Mouse (Mus musculus): ENCODE results near the gene Vasn. TPM values are rescaled to one million over a fixed set of nuclear protein-coding genes. Genes with fewer than 3 reads are reported as not detected.

The Vasn gene
- total RNA-seq, 2 experiments from 2014 or later, result not detected

DNA sequence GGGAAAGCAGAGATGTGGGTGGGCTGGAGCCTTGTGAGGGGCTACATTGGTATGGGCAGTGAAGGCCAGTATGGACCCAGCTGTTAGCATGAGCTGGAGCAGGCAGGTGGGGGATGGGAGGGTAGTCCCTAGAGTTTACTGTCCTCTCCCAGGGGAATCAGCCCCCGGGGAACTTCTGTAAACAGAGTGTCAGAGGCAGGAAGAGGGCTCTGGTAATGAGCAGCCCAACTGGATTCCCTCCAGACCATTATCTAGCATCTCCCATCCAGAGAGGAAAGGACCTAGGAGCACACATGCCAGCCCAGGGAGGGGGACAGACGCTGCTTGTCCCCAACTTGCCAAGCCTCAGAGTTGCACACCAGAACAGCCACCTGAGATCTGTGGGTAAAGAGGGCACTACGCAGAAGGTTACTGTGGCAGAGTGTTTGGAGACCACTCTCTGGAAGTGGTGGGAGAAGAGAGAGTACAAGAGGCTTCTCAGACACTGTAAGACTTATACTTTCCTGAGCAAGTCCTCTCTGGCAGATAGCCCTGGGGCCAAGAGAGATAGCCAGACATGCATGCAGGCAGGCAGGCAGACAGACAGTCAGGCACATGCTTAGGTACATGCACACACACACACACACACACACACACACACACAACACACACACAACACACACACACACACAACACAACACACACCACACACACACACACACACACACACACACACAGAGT is 1.5 kb downstream of the Vasn start:
- no peak for ATAC-seq (ENCODE audit: poor library complexity, severe bottlenecking)

DNA sequence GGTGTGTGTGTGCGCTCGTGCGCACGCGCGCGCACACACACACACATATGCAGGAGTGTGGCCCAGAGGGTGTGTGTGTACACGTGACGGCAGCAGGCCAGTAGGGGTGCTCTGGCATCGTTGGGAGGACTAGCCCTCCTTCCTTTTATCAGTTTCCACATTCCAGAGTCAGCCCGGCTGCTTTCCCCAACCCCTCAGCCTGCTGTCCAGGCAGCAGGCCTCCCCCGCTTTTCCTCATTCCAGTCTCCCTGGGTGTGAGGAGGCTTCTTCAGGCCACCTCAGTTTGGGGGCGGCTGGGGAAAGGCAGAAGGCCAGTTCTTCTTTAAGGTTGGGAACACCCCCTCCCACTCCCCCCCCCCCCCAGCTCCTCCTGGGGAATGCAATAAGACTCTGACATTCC is 2.4 kb downstream of the Vasn start:
- no peak for ATAC-seq (ENCODE audit: poor library complexity, severe bottlenecking)

DNA sequence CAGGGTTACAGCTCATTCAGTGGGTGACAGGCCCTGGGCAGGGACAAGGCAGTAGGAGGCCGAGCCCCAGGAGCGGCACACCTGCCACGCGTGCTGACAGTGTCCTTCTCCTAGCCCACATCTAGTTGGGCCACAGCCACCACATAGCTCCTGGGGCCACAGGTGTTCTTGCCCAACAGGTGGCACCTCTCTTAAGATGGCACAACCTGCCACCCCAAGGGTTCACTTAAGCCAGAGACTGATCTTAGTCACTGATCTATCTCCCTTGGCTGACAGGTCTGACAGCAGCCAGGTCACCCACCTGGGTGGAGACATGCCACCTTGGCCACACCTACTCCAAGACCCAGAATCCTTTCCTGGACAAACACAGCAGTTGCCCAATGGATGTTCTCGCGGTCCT is 3.2 kb downstream of the Vasn start:
- no peak for ATAC-seq (ENCODE audit: poor library complexity, severe bottlenecking)

DNA sequence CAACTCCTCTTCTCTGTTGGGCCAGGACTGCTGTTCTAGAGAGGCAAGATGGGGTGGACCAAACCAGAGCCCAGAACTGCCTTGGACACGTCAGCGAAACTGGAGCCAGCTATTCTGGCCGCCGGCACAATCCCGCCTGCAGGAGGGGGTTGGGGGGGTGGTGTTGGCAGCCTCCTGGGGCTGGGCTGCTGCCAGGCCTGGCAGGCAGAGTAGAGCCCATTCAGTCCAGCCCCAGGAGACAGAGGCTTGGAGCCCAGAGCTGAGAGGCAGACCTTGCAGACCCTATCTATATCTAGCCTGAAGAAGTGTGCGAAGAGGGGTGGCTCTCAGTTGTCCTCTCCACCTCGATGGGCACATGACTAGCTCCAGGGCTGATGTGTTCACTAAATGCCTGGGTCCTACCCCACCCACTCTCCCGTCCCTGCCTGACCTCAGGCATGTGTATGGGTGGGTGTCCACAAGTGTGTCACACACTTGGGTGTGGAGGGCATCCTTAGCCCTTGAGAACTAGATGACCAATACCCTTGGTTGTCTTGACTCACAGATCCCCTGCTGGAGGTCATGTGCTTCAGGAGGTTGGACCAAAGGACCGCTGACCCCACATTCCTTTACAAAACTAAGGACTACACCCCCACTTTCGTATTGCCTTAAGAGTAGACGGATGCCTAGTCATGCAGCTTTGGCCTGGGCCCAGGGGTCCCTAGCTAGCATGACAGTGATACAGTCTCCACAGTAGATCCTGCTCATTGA is 4.1 kb downstream of the Vasn start:
- no peak for ATAC-seq (ENCODE audit: poor library complexity, severe bottlenecking)

DNA sequence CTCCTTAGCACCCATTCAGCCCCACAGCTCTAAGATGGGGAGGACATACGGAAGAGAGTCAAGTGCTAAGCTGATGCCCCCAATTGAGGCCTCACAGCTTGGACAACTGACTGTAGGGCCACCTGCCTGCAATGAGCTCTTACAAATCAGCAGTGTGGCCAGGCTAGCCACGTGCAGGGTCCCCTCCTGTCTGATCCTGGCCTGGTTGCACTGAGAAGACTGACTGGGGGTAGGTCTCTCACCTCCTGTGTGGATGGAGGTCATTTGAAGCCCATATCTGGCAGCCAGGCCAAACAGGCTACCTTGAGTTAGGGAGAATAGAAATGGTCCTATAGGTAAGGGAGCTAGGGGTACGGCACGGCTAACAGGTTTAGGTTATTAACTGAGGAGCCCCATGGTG is 6.1 kb downstream of the Vasn start:
- no peak for ATAC-seq (ENCODE audit: poor library complexity, severe bottlenecking)

DNA sequence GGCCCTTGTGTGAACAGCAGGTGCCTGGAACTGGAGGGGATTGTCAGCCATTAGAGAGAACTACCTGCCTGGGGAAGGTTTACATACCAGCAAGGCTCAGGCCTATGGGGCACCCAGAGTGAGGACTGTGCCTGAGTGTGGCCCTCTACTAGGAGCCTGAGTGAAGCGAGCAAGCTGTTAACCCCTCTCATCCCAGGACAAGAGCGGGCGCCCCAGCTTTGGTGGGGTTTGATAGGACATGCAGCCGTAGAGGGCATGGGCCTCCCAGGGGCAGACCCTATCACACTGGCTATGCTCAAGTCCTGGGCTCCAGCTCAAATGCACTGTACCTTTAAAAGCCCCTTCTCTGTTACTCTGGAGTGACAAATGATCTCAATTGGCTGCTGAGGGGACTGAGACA is 7.1 kb downstream of the Vasn start:
- no peak for ATAC-seq (ENCODE audit: poor library complexity, severe bottlenecking)

DNA sequence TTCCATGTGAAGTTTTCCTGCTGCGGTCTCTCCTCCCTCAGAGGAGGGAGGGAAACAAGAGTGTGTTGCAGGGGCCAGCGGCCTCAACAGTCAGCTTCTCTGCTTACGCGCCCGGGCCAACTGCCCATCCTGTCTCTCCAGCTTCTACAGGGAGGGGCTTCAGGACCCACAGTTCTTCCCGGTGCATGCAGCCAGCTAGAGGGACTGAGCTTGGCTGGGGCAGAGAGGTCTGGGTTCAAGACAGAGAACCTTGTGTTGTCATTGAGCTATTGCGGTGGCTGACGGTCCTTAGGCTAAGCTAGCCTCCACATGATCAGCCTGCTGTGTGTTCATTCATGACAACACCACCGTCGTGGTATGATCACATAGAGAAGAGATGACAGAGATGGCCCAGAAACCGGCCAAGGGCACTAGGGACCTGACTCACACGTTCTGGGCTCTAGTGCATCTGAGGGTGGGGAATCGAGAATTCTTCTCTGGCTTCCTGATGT is 8.0 kb downstream of the Vasn start:
- no peak for ATAC-seq (ENCODE audit: poor library complexity, severe bottlenecking)

DNA sequence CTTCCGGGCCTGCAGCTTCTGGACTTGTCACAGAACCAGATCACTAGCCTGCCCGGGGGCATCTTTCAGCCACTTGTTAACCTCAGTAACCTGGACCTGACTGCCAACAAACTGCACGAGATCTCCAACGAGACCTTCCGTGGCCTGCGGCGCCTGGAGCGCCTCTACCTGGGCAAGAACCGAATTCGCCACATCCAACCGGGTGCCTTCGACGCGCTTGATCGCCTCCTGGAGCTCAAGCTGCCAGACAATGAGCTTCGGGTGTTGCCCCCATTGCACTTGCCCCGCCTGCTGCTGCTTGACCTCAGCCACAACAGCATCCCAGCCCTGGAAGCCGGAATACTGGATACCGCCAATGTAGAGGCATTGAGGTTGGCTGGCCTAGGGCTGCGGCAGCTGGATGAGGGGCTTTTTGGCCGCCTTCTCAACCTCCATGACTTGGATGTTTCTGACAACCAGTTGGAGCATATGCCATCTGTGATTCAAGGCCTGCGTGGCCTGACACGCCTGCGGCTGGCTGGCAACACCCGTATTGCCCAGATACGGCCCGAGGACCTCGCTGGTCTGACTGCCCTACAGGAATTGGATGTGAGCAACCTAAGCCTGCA is 8.8 kb downstream of the Vasn start:
- no peak for ATAC-seq (ENCODE audit: poor library complexity, severe bottlenecking)

DNA sequence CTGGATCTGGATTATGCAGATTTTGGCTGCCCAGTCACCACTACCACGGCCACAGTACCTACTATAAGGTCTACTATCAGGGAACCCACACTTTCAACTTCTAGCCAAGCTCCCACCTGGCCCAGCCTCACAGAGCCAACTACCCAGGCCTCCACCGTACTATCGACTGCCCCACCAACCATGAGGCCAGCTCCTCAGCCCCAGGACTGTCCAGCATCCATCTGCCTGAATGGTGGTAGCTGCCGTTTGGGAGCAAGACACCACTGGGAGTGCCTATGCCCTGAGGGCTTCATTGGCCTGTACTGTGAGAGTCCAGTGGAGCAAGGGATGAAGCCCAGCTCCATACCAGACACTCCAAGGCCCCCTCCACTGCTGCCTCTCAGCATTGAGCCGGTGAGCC is 9.5 kb downstream of the Vasn start:
- ATAC-seq (ENCODE audit: poor library complexity, severe bottlenecking), result no peak

DNA sequence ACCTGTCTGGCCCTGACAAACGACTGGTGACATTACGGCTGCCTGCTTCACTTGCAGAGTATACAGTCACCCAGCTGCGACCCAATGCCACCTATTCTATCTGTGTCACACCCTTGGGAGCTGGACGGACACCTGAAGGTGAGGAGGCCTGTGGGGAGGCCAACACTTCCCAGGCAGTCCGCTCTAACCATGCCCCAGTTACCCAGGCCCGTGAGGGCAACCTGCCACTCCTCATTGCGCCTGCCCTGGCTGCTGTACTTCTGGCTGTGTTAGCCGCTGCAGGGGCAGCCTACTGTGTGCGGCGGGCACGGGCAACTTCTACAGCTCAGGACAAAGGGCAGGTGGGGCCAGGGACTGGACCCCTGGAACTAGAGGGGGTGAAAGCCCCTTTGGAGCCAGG is 10.0 kb downstream of the Vasn start:
- ATAC-seq (ENCODE audit: poor library complexity, severe bottlenecking), result no peak

DNA sequence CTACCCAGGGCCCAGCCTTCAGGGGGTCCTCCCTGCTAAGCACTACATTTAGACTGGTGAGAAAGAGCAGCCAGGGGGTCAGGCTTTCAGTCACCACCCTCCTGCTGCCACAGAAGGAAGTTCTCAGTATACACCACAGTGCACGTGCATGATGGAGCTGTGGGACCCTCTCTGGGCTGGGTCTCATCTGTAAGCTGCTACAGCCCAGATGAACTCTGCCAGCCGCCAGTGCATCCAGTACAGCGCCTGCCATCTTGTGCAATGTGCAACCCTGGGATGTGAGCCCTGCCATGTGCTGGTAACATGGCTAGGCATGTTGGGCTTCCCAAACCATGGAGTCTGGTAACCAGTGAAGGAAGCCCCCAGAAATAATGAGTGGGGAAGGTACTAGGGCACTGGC is 10.4 kb downstream of the Vasn start:
- ATAC-seq (ENCODE audit: poor library complexity, severe bottlenecking), result no peak

DNA sequence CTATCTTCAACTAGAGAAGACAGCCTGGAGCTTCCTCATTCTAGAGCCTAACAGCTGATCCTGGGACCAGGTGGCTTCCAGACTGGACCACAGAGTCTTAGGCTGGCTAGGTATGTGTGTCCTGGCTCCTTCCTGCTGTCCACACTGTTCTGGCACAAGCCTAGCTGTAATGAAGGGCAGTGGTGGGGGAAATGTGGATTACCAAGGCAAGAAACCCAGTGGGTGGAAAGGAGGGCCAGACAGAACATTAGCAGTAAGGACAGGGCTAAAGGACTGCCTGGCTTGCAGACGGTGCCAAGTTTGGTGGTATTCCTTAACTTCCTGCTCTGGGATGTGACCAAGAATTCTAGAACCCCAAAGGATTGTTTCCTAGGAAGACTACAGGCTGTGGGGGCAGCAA is 11.3 kb downstream of the Vasn start:
- no peak for ATAC-seq (ENCODE audit: poor library complexity, severe bottlenecking)

DNA sequence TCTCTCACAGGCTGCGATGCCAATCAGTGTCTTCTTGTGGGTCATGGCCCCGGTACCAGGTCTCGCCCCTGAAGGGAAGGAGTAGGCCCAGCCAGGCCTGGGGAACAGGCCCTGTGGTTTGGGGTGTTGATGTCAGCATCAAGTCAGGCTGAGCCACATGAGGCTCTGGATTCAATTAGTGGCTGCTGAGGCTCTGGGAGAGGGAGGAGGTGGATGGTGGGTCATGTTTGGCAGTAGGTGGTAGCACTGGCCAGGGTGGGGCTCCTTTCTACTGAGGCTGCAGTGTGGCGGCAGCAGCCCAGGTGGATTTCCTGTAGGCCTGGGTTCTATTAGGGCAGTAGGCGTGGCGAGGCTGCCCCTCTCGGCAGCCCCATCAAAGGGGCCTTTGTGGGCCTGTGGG is 11.9 kb downstream of the Vasn start:
- no peak for ATAC-seq (ENCODE audit: poor library complexity, severe bottlenecking)

DNA sequence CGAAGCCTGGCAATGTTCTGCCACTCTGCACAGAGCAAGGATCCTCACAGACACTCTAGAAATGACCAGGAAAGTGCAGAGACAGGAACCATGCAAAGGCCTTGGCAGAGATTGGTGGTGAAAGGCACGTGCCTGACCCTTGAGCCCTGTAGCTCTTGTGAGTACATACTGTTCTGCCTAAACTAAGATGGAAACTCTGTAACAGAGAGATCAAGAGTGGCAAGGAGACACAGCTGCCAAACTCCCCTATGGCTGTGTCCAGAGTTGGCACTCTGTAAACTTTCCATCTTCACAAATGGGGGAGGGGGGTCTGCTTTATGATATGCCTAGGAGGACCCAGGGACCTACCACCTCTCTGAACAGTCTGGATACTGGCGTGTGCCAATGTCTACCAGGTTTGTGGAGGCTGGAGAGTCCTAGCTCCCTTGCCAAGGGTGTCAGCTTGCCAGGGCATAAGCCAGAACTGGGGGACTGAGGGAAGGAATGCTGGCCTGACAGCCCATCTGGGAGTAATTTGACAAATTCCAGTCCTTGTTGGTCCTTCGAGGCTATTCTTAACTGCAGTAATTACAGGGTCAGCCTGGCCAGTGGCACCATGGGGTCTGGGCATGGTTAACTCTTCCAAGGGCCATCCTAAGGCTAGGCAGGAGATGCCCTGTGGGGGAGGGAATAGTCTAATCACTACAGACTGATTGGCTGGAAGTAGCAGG is 13.1 kb downstream of the Vasn start:
- ATAC-seq (ENCODE audit: poor library complexity, severe bottlenecking), result no peak

DNA sequence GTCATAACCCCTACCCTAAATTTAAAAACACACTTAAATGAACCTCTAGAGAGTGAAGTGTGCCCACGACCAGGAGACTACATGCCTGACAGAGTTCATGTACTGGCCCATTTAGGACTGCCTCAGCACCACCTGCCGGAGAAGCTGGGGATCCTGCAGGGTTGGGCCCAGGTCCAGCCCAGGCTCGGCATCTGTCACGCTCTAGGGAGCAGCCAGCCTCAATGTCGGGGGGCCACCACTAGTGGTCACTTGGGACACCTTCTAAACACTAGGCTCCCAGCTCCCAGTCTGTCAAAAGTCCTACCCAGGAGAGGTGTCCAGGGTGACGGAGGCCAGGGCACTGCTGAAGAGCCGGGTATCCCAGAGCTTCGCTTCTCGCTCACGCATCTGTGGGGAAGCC is 15.0 kb downstream of the Vasn start:
- no peak for ATAC-seq (ENCODE audit: poor library complexity, severe bottlenecking)

DNA sequence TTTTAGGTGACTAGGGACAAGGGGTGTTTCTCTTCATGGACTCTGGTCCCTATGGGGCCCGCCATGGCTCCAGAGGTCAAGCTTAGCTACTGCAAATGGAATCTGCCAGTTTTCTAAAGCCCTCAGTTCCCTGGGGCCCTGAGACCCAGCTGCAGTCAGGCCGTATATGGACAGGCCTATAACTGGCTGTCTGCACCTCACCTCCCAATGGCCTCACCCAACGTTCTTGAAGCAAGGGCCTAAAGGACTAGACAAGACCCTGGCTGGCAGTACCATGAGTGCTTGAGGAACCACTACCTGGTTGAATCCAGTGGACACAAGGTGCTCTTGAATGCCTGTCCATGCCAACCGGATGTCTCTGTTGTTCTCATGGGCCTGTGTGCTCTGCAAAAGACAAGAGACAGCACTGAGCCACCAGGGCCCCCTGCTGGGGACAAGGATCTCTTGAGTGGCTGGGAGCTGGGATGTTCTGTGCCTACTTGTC is 15.6 kb downstream of the Vasn start:
- ATAC-seq (ENCODE audit: poor library complexity, severe bottlenecking), result no peak

DNA sequence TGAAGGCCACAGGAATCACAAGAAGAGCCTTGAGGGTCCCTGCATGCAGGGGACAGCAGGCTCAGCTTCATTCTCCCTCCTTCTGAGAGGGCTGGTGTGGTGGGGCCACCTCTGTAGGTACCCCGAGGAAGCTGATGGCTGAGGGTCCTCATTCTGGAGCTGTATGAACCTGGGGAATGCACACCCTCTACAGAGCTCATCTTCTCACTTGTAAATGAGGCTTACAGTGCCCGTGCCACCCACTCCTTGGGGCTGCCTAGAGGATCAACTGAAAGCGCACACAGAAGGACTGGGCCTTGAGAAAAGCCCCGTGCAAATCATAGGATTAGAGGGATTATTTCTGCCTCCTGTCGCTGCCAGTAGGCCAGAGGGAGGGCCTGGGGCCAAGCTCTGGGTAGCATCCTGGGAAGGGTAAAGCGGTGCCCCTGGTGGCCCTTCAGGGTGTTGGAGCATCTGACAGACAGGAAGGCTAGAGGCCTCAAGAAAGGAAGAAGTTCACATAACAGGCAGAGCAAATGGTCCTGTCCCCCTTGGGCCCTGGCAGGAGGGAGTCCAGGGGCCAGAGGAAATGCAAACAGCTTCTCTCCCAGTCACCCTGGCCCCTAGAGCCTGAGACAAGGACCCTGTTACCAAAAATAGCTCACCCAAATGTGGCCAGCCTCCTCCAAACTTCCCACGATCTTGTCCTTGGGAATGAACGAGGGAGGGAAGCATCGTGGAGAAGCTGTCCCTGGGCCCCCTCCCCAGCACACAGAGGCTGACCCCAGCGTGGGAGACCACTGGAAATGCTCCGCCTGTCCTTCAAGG is 16.2 kb downstream of the Vasn start:
- no peak for ATAC-seq (ENCODE audit: poor library complexity, severe bottlenecking)

DNA sequence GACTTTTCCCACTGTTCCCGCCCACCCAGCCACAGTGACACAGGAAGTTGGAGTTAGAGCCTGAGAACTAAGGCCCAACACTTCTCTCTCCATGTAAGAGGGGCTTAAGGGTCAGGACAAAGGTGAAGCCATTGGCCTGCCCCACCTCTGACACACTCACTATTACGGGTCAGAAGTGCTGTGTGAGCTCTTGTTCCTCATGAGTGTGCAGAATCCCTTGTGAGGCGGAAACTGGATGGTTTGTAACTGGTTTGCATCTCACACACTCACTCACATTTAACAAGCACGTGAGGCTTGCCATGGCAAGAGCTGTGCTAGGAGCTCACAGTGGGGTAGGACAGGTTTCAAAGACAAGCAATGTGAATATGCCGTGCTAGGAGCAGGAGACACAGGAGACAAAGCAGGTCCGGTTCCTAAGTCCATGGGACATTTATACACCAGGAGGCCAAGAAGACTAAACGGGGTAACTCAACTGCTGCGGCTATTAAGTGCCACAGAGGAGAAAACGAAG is 16.9 kb downstream of the Vasn start:
- ATAC-seq (ENCODE audit: poor library complexity, severe bottlenecking), result no peak

DNA sequence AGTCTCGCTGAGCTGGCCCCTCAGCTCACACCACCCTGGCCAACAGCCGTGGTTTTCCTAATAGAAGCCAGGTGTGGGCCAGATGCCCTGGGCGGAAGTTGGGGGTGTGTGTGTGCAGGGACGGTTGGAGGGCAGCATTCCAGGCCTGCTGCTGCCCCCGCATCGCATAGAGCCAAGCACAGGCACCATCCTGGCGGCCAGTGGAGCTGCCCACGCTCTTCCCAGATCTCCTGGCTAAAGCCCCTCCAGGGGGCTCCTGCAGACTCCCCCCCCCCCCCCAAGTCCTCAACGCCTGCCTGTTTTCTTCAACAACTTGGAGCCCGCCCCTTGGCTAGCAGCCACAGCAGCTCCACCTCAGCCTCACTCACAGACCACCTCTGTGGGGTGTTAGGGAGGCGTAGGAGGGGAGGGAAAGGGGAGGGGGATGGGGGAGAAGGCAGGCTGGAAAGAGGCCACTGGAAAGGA is 19.1 kb downstream of the Vasn start:
- no peak for ATAC-seq (ENCODE audit: poor library complexity, severe bottlenecking)

DNA sequence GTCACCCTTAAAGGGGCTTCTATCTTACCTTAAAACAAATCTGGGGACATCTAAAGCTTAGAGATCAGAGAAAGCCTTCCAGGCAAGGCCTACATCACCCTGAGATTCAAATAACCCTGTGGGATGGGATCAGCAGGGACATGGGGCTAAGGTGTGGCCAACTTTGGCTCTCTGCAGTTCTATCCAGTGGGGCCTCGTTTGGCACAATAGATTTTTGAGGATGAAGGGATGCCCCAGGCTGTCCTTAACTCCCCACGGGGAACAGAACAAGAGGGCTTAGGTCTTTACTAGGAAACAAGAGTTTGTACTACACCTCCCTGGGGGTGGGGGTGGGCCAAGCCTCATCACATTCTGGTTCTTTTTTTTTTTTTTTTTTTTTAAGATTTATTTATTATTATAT is 19.6 kb downstream of the Vasn start:
- ATAC-seq (ENCODE audit: poor library complexity, severe bottlenecking), result no peak
